Mouse (Mus musculus) layer of hippocampus, postnatal 36 days (tissue): ENCODE results near the gene Tmcc3. TPM values are rescaled to one million over a fixed set of nuclear protein-coding genes. Genes with fewer than 3 reads are reported as not detected.
A peak's percentile ranks its signal among the peaks of the same experiment; 100 is the strongest.

Experiments
- DNase-seq, 2 experiments: peaks; one replicate each; pipeline ENCODE4 v3.0.0; 2022
- total RNA-seq, 2 experiments: library from RNA; stranded (reverse); gene quantifications; 2 replicates each; pipeline ENCODE4 v1.2.3; 2021

The Tmcc3 gene
- total RNA-seq, 2 experiments from 2014 or later = 45.8 to 46.6 TPM

- DNase-seq = no peak
Measured at GRCm38 (mm10) chr10:94417643-94418042, 105.9 kb downstream of the Tmcc3 start.

- DNase-seq = peak; percentile 73 to 79
Measured at GRCm38 (mm10) chr10:94426000-94426920, 114.5 kb downstream of the Tmcc3 start.

DNA sequence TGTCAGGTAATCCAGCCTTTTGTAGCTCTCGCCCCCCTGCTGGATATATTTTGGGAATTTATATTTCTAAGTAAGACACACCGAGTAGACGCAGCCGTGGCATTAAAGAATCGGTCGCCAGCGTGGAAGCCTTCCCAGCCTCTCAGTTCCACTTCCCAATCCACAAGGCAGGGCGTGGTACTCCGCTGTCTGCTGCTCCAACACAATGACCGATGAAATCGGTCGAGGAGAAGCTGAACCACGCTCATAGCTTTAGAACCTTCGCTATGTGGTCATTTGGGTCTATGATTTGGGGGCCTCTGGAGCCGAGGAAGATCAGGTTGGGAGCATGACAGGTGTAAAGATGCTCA, 115.1 kb downstream of the Tmcc3 start:
- no peak for DNase-seq

GRCm38 (mm10) chr10:94428186-94428942, 116.6 kb downstream of the Tmcc3 start:
- no peak for DNase-seq

DNA sequence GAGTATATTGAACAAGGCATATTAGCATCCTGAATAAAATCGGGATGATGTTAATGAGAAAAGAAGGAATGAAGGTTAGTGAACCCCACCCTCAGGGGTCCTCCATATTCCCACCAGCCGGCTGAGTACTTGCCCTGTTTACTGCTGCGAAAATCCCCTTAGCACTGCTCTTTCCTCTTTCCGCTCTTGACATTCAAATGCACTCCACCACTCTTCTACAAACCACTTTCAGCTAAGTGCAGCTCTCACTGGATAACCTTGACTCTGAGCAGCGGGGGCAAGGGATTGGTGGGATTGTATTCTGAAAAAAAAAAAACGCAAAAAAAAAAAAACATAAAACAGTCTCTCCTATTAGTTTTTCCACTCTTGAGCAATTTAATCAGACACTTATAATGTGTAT, 118.8 kb downstream of the Tmcc3 start:
- no peak for DNase-seq

DNA sequence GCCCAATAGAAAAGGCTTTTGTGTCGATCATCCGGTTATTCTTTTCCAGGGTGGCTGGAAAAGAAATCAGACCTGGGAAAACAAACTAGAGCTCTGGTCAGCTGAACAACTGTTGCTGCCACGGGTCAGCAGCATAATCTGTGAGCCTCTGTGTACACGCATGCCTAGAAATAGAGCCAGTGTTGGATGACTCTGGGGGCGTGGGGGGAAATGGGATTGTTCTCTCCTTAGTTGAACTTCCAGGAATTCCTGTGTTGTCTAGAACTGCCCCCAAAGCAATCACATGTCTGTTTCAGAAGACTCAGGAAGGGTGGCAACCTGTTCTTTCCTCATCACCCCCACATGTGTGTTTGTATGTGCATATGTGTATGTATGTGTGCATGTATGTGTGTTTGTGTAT, 121.2 kb downstream of the Tmcc3 start:
- DNase-seq = no peak

DNA sequence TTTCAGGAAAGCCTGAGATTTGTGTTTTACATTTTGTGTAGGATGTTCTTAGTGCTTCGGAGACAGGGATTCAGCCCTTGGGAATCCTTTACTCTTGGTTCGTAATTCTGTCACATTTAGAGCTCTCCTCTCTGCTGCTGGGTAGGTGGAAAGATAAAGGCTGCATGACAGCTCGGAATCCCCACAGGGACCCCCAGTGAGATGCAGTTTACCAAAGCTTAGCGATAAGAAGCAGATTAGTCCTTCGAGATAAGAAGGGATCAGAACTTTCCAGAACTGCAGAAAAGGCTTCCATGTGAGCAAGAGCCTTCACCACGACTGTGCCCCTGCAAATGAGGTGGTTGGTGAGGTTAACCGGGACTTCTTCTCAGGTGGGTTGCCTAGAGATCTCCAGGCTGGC, 122.2 kb downstream of the Tmcc3 start:
- no peak for DNase-seq

DNA sequence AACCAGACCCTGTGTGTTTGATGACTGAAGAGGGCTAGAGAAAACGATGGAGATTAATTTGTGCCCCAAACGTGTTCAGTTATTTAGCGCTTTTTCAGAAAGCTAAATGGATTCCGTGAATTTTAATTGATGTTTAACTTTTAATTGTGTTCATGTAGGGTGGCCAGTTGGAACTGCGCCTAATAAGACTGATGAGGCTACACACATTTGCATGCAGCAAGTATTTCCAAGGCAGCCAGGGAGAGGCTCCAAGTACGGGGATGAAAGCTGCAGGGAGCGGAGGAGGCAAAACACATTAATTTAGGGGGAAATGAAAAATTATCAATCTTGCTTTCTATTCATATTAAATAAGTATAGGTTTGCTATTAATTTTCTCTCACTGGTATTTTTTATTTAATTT, 131.0 kb downstream of the Tmcc3 start:
- DNase-seq = no peak

GRCm38 (mm10) chr10:94443453-94443852, 131.7 kb downstream of the Tmcc3 start:
- DNase-seq = no peak

GRCm38 (mm10) chr10:94445192-94445591, 133.4 kb downstream of the Tmcc3 start:
- no peak for DNase-seq

GRCm38 (mm10) chr10:94446379-94447008, 134.7 kb downstream of the Tmcc3 start:
- DNase-seq = no peak

GRCm38 (mm10) chr10:94449676-94450075, 137.9 kb downstream of the Tmcc3 start:
- no peak for DNase-seq

DNA sequence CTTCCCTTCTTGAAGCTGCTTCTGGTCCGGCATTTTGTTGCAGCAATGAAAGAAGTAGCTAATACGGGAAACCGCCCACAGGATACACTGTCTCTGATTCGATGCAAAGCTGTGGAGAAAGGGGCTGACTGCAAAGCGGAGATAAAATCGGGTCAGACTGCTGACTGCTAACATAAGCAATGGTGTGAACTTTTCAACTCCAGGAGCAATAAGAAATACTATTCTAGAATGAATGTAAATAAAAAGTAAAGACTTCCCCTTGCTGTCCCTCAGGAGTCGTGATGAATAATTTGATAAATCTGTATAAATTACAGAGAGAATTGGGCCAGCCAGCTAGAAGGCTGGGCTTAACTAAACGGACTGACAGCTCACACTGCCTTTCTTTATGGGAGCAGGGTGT, 139.0 kb downstream of the Tmcc3 start:
- no peak for DNase-seq

DNA sequence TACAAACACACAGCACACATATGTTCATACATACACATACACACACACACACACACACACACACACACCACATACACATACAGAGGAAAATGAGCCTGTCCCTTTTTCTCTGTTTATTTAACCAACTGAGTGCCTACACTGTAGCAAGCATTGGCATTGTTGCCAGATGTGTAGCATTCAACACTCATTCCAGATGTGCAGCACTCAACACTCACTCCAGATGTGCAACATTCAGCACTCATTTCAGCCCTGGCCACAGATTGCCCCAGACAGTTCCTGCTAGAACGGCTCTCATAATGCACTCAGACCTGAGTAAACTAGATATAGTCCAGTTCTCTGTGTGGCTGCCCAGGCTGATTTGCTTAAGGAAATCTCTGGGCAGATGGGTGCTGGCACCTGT, 145.7 kb downstream of the Tmcc3 start:
- DNase-seq = no peak

DNA sequence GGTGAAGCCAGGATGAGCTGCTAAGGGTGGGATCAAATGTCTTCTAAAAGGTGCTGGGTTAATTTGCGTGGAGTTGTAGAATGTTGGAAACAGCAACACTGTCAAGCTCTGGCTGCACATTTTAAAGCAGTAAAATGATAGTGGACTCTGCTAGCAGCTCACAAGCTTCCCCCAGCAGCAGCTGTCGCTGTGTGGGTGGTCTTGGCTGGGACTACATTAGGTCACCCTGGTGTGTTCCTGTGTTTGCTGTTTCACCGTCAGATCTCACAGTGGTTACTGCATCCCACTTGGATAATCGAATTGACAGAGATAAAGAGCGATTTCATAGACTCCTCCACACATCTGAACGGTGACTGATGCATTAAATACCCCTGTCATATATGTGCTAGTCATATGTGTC, 146.9 kb downstream of the Tmcc3 start:
- no peak for DNase-seq

DNA sequence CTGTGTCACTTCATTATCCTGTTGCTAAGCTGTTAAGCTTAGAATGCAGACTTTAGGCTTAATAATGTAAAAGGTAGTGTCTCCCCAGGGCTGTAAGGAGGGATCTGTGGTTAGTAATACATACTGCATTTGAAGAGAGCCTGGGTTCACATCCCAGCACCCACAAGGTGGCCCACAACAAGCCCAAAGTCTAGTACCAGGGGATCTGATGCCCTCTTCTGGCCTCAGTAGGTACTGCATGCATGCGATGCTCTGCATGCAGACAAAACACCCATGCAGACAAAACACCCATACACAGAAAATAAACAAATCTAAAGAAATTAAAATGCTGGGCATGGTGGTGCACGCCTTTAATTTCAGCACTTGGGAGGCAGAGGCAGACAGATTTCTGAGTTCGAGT, 149.6 kb downstream of the Tmcc3 start:
- DNase-seq = no peak

DNA sequence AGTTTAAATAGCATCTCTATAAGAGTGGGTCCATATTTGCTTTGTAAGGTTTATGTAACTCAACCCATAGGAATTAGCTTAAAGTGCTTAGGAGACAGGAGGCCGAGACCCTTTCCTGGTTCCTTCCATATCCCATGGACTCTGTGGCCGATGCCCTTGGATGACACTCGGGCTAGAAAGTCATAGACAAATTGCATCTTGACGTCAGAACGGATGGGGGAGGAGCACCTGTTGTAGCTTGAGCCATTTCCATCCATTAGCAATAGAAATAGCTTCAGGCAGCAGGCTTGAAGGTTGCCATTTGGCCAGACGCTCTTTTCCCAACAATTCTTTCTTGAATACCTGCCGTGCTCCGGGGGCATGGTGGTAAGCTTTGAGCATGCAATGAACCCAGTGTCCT, 150.1 kb downstream of the Tmcc3 start:
- no peak for DNase-seq

DNA sequence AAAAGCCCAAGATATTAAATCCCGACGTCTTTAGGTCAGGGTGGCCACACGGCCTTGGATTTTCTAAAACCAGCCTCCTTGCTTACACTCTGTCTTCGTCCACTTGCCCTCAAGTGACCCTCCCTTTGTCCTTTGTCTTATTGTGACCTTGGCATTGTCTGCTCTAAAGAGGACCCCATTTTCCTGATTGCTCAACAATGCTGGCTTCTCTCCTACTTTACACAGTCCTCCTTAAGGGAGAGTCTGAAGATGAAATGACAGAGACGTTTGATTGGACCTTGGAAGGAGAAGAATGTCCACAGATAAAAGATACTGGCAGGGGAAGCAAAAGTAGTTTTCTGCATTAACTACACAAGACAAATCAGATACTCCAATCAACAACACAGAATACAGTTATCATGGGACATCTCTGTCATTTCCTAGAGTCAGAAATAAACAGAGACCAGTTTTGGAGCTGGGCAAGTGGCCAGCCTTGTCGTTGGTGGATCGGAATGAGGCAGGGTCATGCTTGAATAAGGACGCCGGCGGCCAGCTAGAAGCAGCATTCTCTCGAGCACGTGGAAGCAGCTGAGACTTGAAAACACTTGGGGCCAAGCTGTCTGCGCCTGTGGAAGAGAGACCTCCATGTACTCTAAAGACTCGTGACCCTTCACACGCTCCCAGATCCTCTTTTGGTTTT, 150.8 kb downstream of the Tmcc3 start:
- DNase-seq = no peak

- no peak for DNase-seq
Measured at GRCm38 (mm10) chr10:94463410-94463809, 151.7 kb downstream of the Tmcc3 start.

GRCm38 (mm10) chr10:94465646-94466045, 153.9 kb downstream of the Tmcc3 start:
- no peak for DNase-seq

DNA sequence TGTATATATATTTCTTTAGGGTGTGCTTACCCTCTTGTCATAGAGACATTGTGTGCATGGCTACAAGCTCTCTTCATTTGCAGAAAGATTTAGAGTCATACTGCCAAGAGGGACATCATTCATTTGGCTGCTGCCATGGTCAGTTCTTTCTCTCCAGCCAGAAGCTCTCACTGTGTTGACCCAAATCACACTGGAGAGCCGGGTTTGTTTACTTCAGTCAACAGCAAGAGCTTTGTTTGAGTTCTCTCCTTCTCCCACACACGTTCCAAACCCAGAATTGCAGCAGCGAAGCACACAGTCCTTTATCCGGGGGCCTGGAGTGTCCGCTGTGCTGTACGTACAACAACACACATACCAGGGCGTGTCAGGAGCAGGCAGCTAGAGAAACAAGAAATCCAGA, 154.6 kb downstream of the Tmcc3 start:
- DNase-seq = peak; percentile 21 to 29

GRCm38 (mm10) chr10:94471487-94471886, 159.7 kb downstream of the Tmcc3 start:
- DNase-seq = no peak

- no peak for DNase-seq
Measured at GRCm38 (mm10) chr10:94473501-94473900, 161.8 kb downstream of the Tmcc3 start.
